8 mouse cellular contexts compared by ENCODE assay signal in genomic region chr10:80147719-80148601, GRCm38 (mm10). TPM values are rescaled to one million over a fixed set of nuclear protein-coding genes. Genes with fewer than 3 reads are reported as not detected.
A peak's percentile ranks its signal among the peaks of the same experiment; 100 is the strongest.
DNase-seq lines count a peak whose midpoint lies in the region; ATAC-seq lines count a peak whose summit lies in the region.

Gene Midn (plus strand): TSS chr10:80148272.

- peak within 1 kb of the TSS; percentile 75 for H3K9ac ChIP-seq in embryonic facial prominence, embryonic 12.5 days
- H3K9ac ChIP-seq in limb, embryonic 15.5 days, result peak within 1 kb of the TSS; percentile 69
- peak within 1 kb of the TSS; percentile 95 for H3K9ac ChIP-seq in midbrain, embryonic 15.5 days
- H3K9ac ChIP-seq in stomach, embryonic 14.5 days (replicated peaks; ENCODE audit: low read depth, low read length), result peak within 1 kb of the TSS; percentile 90

- peaks cover 20% of the 10 kb centered on the region for H3K4me1 ChIP-seq in embryonic facial prominence, embryonic 12.5 days
- peaks cover 59% of the 10 kb centered on the region for H3K4me1 ChIP-seq in limb, embryonic 15.5 days
- H3K4me1 ChIP-seq in midbrain, embryonic 15.5 days, result peaks cover 48% of the 10 kb centered on the region
- H3K4me1 ChIP-seq in stomach, embryonic 14.5 days (ENCODE audit: control insufficient read depth, insufficient read depth, low read length), result peaks cover 33% of the 10 kb centered on the region

- peak within 1 kb of the TSS; percentile 99 for H3K27ac ChIP-seq in embryonic facial prominence, embryonic 12.5 days
- H3K27ac ChIP-seq in limb, embryonic 15.5 days, result peak within 1 kb of the TSS; percentile 100
- H3K27ac ChIP-seq in midbrain, embryonic 15.5 days, result peak within 1 kb of the TSS; percentile 100
- H3K27ac ChIP-seq in stomach, embryonic 14.5 days (ENCODE audit: low read length), result peak within 1 kb of the TSS; percentile 100

- peaks cover 50% of the 10 kb centered on the region for H3K36me3 ChIP-seq in embryonic facial prominence, embryonic 12.5 days
- peaks cover 44% of the 10 kb centered on the region for H3K36me3 ChIP-seq in limb, embryonic 15.5 days
- peaks cover 4% of the 10 kb centered on the region; the same call in 1 of the 2 replicates for H3K36me3 ChIP-seq in midbrain, embryonic 15.5 days (replicated peaks)
- H3K36me3 ChIP-seq in stomach, embryonic 14.5 days (ENCODE audit: control insufficient read depth, insufficient read depth, low read length), result peaks cover 44% of the 10 kb centered on the region

- H3K4me2 ChIP-seq in embryonic facial prominence, embryonic 12.5 days (replicated peaks), result peak within 1 kb of the TSS; percentile 57
- H3K4me2 ChIP-seq in limb, embryonic 15.5 days, result peak within 1 kb of the TSS; percentile 81
- peak within 1 kb of the TSS; percentile 67 for H3K4me2 ChIP-seq in midbrain, embryonic 15.5 days
- H3K4me2 ChIP-seq in stomach, embryonic 14.5 days (replicated peaks; ENCODE audit: low read depth, low read length), result peak within 1 kb of the TSS; percentile 46

- peak within 1 kb of the TSS; percentile 95 for H3K4me3 ChIP-seq in embryonic facial prominence, embryonic 12.5 days
- peak within 1 kb of the TSS; percentile 91 for H3K4me3 ChIP-seq in limb, embryonic 15.5 days
- peak within 1 kb of the TSS; percentile 94 for H3K4me3 ChIP-seq in midbrain, embryonic 15.5 days
- H3K4me3 ChIP-seq in stomach, embryonic 14.5 days (ENCODE audit: low read depth, low read length), result peak within 1 kb of the TSS; percentile 67

- H3K9me3 ChIP-seq in embryonic facial prominence, embryonic 12.5 days, result no peaks in the 10 kb centered on the region
- H3K9me3 ChIP-seq in limb, embryonic 15.5 days, result no peaks in the 10 kb centered on the region
- H3K9me3 ChIP-seq in midbrain, embryonic 15.5 days, result no peaks in the 10 kb centered on the region
- no peaks in the 10 kb centered on the region for H3K9me3 ChIP-seq in stomach, embryonic 14.5 days (ENCODE audit: control insufficient read depth, low read depth, low read length)

- peak; percentile 80 to 83 for DNase-seq in urinary bladder, adult 18-20 months (ENCODE audit: low spot score in 2 of 2)
- DNase-seq in urinary bladder, postnatal 10 days (ENCODE audit: low spot score), result no peak
- DNase-seq in heart, adult 9 months (ENCODE audit: low spot score in 2 of 2), result peak; percentile 90 to 93
- peak; percentile 84 to 89 for DNase-seq in kidney, adult 8-10 months

- ATAC-seq in embryonic facial prominence, embryonic 12.5 days (ENCODE audit: insufficient number of reproducible peaks, insufficient read depth, low FRiP score, low TSS enrichment), result peak; percentile 38
- peak; percentile 32 for ATAC-seq in limb, embryonic 15.5 days (ENCODE audit: insufficient number of reproducible peaks, low FRiP score, low TSS enrichment, low read depth)
- ATAC-seq in midbrain, embryonic 15.5 days (replicated peaks), result peak; percentile 14
- ATAC-seq in stomach, embryonic 14.5 days (ENCODE audit: insufficient number of reproducible peaks, insufficient read depth, low FRiP score, low read depth), result peak; percentile 46

- 1% methylated on average over 40 of the region's 42 CpGs for WGBS in embryonic facial prominence, embryonic 12.5 days
- WGBS in limb, embryonic 15.5 days, result 1% methylated on average over 40 of the region's 42 CpGs
- under 1% methylated on average over 40 of the region's 42 CpGs for WGBS in midbrain, embryonic 15.5 days
- 2% methylated on average over 39 of the region's 42 CpGs for WGBS in stomach, embryonic 14.5 days

- H3K27me3 ChIP-seq in embryonic facial prominence, embryonic 12.5 days, result no peaks in the 10 kb centered on the region
- no peaks in the 10 kb centered on the region for H3K27me3 ChIP-seq in limb, embryonic 15.5 days
- H3K27me3 ChIP-seq in midbrain, embryonic 15.5 days (replicated peaks), result no peaks in the 10 kb centered on the region
- H3K27me3 ChIP-seq in stomach, embryonic 14.5 days (ENCODE audit: control insufficient read depth, insufficient read depth, low read length), result no peaks in the 10 kb centered on the region

RNA-seq across cellular contexts. Expression of gene Midn, which starts in this region (rescaled TPM):
- polyA plus RNA-seq in embryonic facial prominence, embryonic 12.5 days (2016; fragmentation: Nextera tagmentation; extraction: Ambion mirVana), result 33.4 and 35.1 TPM in 2 replicates
- 13.4 and 14.0 TPM in 2 replicates for polyA plus RNA-seq in limb, embryonic 15.5 days (2015; fragmentation: Nextera tagmentation; extraction: Ambion mirVana)
- 29.5 and 29.9 TPM in 2 replicates for polyA plus RNA-seq in midbrain, embryonic 15.5 days (2015; fragmentation: Nextera tagmentation; extraction: Ambion mirVana)
- 29.3 and 32.1 TPM in 2 replicates for polyA plus RNA-seq in stomach, embryonic 14.5 days (2014; fragmentation: Nextera tagmentation; extraction: Ambion mirVana)
